Mouse (Mus musculus): Measurements from ENCODE around the gene Fam198a.

DNA sequence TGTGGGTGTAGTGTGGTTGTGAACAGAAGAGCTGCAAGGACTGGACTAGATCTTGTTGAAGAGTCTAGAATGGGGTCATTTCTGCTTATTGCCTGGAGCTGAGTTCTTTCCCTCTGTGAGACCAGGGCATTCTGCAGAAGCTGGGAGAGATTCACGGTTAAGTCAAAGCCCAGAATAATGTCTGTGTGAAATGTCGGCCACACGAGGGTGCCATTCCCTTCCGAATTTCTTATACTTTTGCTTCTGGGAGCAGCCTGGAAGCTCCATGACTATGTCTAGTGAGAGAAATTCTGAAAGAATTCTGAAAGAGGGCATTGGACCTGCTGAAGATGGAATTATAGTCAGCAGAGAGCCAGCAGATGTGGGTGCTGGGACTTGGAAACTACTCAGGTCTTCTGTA lies 3.0 kb upstream of the Fam198a start:
- TF ChIP-seq CTCF (IDR thresholded peaks at IDR 0.05; ENCODE audit: low read depth, low read length) (no peak), POLR2A (IDR thresholded peaks at IDR 0.05; ENCODE audit: borderline replicate concordance, low read depth, low read length) (no peak)
